ENCODE assay signal across 11 mouse cellular contexts in genomic region chr11:85850233-85850632, GRCm38 (mm10). TPM values are rescaled to one million over a fixed set of nuclear protein-coding genes. Genes with fewer than 3 reads are reported as not detected.
DNase-seq lines count a peak whose midpoint lies in the region; ATAC-seq and TF ChIP-seq lines count a peak whose summit lies in the region.
"Had no signal": no experiment of that assay in that cellular context is flagged by ENCODE, and none has a peak within 500 bp of the region (broad histone marks: within the 10 kb centered on the region; RNA-seq: fewer than 3 reads in every experiment).

Gene Gm11444 (minus strand): TSS chr11:85850333.

- TF ChIP-seq EP300 in heart, postnatal 0 days (IDR thresholded peaks at IDR 0.05; ENCODE audit: low read depth): no peak

- H3K36me3 ChIP-seq in heart, postnatal 0 days (replicated peaks; ENCODE audit: control insufficient read depth, insufficient read depth, low read length): no peaks in the 10 kb centered on the region
- no peaks in the 10 kb centered on the region for H3K36me3 ChIP-seq in forebrain, embryonic 13.5 days (ENCODE audit: poor library complexity, severe bottlenecking)
- H3K36me3 ChIP-seq in limb, embryonic 13.5 days: no peaks in the 10 kb centered on the region

- peaks cover 19% of the 10 kb centered on the region for H3K27me3 ChIP-seq in heart, postnatal 0 days (ENCODE audit: control insufficient read depth, insufficient read depth, low read length)
- H3K27me3 ChIP-seq in forebrain, embryonic 13.5 days: peaks cover 42% of the 10 kb centered on the region
- H3K27me3 ChIP-seq in limb, embryonic 13.5 days: peaks cover 10% of the 10 kb centered on the region; the same call in 1 of the 2 replicates

- no peak within 1 kb of the TSS for H3K9ac ChIP-seq in heart, postnatal 0 days (replicated peaks; ENCODE audit: low read depth, low read length)
- H3K9ac ChIP-seq in forebrain, embryonic 13.5 days: no peak within 1 kb of the TSS
- no peak within 1 kb of the TSS for H3K9ac ChIP-seq in limb, embryonic 13.5 days

- H3K9me3 ChIP-seq in heart, postnatal 0 days (replicated peaks; ENCODE audit: control insufficient read depth, low read length): no peaks in the 10 kb centered on the region
- no peaks in the 10 kb centered on the region for H3K9me3 ChIP-seq in forebrain, embryonic 13.5 days (replicated peaks)
- H3K9me3 ChIP-seq in limb, embryonic 13.5 days: no peaks in the 10 kb centered on the region

- H3K4me2 ChIP-seq in heart, postnatal 0 days (ENCODE audit: low read depth, low read length): peak within 1 kb of the TSS; percentile 56; the same call in 1 of the 2 replicates
- H3K4me2 ChIP-seq in forebrain, embryonic 13.5 days: peak within 1 kb of the TSS; percentile 61
- H3K4me2 ChIP-seq in limb, embryonic 13.5 days (replicated peaks): peak within 1 kb of the TSS; percentile 61

- 90% methylated on average over 6 of the region's 6 CpGs for WGBS in heart, postnatal 0 days
- WGBS in forebrain, embryonic 13.5 days: 78% methylated on average over 6 of the region's 6 CpGs
- 86% methylated on average over 6 of the region's 6 CpGs for WGBS in limb, embryonic 13.5 days

- H3K4me1 ChIP-seq in heart, postnatal 0 days (ENCODE audit: control insufficient read depth, insufficient read depth): no peaks in the 10 kb centered on the region
- H3K4me1 ChIP-seq in forebrain, embryonic 13.5 days: no peaks in the 10 kb centered on the region
- H3K4me1 ChIP-seq in limb, embryonic 13.5 days: peaks cover 12% of the 10 kb centered on the region; the same call in 1 of the 2 replicates

- no peak for ATAC-seq in heart, postnatal 0 days (ENCODE audit: insufficient read depth, low read depth)
- no peak for ATAC-seq in forebrain, embryonic 13.5 days
- ATAC-seq in limb, embryonic 13.5 days (ENCODE audit: low FRiP score, low read depth): no peak

- no peak within 1 kb of the TSS for H3K27ac ChIP-seq in heart, postnatal 0 days (ENCODE audit: low read depth)
- H3K27ac ChIP-seq in forebrain, embryonic 13.5 days: no peak within 1 kb of the TSS
- H3K27ac ChIP-seq in limb, embryonic 13.5 days: no peak within 1 kb of the TSS

- TF ChIP-seq CTCF in heart, postnatal 0 days (IDR thresholded peaks at IDR 0.05; ENCODE audit: low read depth): no peak

- H3K4me3 ChIP-seq in heart, postnatal 0 days (ENCODE audit: low read depth, low read length): no peak within 1 kb of the TSS
- no peak within 1 kb of the TSS for H3K4me3 ChIP-seq in forebrain, embryonic 13.5 days
- no peak within 1 kb of the TSS for H3K4me3 ChIP-seq in limb, embryonic 13.5 days

- DNase-seq in heart, postnatal 0 days (ENCODE audit: low spot score): no peak
- no peak for DNase-seq in heart, postnatal 4 days
- DNase-seq in A20 (ENCODE audit: low read depth, low spot score): peak; percentile 4
- no peak for DNase-seq in right cerebral cortex, postnatal 4 days
- no peak for DNase-seq in yolk sac, embryonic 10.5 days (ENCODE audit: low spot score)
- DNase-seq in gastrocnemius, adult 8-10 months (ENCODE audit: low spot score in 2 of 2): no peak
- DNase-seq: gastrocnemius, postnatal 10 days had no signal

RNA-seq across cellular contexts. Expression of gene Gm11444, which starts in this region (rescaled TPM):
- total RNA-seq in heart, postnatal 0 days (2014; rRNA removed; ENCODE audit: low replicate concordance): not detected in 2 replicates
- polyA plus RNA-seq in heart, postnatal 0 days (2015; fragmentation: Nextera tagmentation; extraction: Ambion mirVana): not detected in 2 replicates
- total RNA-seq in heart, postnatal 4 days (2021): not detected
- polyA plus RNA-seq in forebrain, embryonic 13.5 days (2015; fragmentation: Nextera tagmentation; extraction: Ambion mirVana): not detected in 2 replicates
- polyA plus RNA-seq in limb, embryonic 13.5 days (2015; fragmentation: Nextera tagmentation; extraction: Ambion mirVana): 0.28 TPM in 1 of 2 replicates, not detected in the other
- total RNA-seq in gastrocnemius, adult 8-10 months (2022): not detected
- total RNA-seq: gastrocnemius, postnatal 10 days had no signal
- polyA plus RNA-seq: brain, embryonic 14.5 days; limb, embryonic 11.5 days had no signal
